Mouse (Mus musculus): ENCODE data around the gene Hoxd8. TPM values are rescaled to one million over a fixed set of nuclear protein-coding genes. Genes with fewer than 3 reads are reported as not detected.

The Hoxd8 gene
- total RNA-seq, 2 experiments from 2014 or later = 38.3 to 46.1 TPM

- no peak for DNase-seq
These were observed 31.7 kb downstream of the Hoxd8 start for GRCm38 (mm10) chr2:74735851-74736687.

DNA sequence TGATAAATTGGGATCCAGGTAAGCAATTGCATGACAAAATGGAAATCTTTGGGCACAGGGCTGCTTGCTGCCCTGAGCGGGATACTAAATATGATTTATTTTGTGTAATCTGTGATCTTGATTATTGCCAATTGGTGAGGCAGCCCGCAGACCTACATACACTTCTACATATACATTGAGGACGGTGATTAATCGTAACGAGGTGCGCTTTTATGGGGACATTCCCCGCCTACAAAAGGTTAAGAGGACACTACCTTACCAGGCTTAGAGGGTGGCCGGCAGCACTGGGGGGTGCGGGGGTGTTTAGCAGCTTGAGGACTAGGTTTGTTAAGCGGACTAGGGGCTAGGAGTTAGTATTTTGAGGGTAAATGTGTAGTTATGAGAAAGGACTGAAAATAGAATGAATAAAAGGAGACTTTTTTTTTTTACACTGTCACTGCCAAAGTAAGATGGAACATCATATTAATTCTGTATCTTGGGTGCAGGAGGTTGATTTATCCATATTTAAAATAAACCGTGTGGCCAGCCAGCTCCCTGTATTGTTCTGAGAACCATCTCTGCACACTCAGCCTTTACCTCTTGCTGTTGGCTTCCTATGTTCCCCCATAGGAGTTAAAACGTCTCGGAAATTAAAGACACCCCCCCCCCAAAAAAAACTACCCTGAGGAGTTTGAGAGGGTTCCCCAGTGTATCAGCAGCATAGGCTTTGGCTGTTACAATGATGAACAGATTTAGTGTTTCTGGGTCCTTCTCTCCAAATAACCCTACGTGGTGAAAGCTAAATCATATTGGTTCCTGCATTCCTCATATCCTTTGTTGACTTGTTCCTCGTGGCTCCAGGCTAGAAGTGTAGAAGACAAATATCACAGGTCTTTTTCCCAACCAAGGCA is 32.5 kb downstream of the Hoxd8 start:
- DNase-seq = no peak

GRCm38 (mm10) chr2:74737578-74738070 is 33.2 kb downstream of the Hoxd8 start:
- DNase-seq = no peak

GRCm38 (mm10) chr2:74738623-74739475 is 34.4 kb downstream of the Hoxd8 start:
- DNase-seq = no peak

GRCm38 (mm10) chr2:74739476-74739800 is 35.0 kb downstream of the Hoxd8 start:
- no peak for DNase-seq

DNA sequence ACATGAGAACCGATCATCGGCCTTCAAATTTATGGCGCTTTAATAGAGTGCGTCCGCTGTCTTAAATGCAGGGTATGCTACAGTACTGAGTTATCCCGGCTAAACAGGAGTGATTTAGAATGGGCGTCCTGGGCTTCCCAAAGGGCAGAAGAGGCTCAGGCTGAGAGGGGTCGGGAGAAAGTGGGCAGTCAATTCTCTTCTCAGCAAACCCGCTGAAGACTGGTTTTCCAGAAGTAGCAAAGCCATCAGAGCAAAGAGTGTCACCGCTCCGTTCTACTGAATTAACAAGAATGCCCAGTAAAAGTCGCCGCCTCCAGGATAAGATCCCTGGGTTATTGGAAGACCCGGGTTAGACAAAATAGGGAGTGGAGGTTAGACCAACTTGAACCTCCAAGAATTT is 35.5 kb downstream of the Hoxd8 start:
- DNase-seq = no peak

- no peak for DNase-seq
These were observed 36.1 kb downstream of the Hoxd8 start for GRCm38 (mm10) chr2:74740311-74741091.

DNA sequence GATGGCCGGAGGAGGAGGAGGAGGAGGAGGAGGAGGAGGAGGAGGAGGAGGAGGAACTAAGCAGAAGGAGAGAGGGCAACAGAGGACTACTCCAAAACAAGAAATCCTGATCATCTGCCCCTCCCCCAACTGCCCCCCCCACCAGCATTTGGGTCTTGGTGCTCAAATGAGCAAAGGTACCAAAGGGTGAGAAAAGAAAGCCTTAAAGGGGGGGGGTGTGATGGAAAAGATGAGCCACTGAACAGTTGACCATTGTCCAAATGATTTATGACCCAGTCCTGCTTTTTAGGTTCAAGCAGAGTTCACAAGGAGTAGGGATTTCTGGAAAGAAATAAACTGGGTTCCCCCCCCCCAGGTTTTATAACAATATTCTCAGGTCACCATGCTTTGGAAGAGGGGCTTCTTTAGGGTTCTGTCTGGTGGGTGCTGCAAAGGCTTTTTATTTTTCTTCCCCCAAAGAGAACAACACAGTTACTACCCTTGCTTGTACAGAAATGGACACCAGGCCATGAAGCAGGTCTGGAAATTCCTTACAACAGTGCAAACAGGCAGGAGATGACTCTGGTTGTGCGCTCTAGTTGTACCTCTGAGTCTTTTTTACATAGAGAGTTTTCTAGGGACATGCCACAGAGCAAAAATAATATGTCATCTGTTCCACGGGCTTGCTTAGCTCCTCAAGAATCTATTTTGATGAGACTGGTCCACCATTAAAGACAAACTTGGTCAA is 37.0 kb downstream of the Hoxd8 start:
- DNase-seq = no peak

- no peak for DNase-seq
These were observed 37.5 kb downstream of the Hoxd8 start for GRCm38 (mm10) chr2:74741979-74742277.

- no peak for DNase-seq
These were observed 41.3 kb downstream of the Hoxd8 start for GRCm38 (mm10) chr2:74745540-74746297.

DNA sequence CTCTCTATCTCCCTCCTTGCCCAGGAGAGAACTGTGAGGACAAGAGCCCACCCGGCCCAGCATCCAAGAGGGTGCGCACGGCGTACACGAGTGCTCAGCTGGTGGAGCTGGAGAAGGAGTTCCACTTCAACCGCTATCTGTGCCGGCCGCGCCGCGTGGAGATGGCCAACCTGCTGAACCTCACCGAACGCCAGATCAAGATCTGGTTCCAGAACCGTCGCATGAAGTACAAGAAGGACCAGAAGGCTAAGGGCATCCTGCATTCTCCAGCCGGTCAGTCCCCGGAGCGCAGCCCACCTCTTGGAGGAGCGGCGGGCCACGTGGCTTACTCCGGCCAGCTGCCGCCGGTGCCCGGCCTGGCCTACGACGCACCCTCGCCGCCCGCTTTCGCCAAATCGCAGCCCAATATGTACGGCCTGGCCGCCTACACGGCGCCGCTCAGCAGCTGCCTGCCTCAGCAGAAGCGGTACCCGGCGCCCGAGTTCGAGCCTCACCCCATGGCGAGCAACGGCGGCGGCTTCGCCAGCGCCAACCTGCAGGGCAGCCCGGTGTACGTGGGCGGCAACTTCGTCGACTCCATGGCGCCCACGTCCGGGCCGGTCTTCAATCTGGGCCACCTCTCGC is 42.0 kb downstream of the Hoxd8 start:
- no peak for DNase-seq

GRCm38 (mm10) chr2:74747006-74747405 is 42.6 kb downstream of the Hoxd8 start:
- DNase-seq = no peak

GRCm38 (mm10) chr2:74747661-74748141 is 43.3 kb downstream of the Hoxd8 start:
- no peak for DNase-seq

GRCm38 (mm10) chr2:74748436-74748995 is 44.1 kb downstream of the Hoxd8 start:
- no peak for DNase-seq

DNA sequence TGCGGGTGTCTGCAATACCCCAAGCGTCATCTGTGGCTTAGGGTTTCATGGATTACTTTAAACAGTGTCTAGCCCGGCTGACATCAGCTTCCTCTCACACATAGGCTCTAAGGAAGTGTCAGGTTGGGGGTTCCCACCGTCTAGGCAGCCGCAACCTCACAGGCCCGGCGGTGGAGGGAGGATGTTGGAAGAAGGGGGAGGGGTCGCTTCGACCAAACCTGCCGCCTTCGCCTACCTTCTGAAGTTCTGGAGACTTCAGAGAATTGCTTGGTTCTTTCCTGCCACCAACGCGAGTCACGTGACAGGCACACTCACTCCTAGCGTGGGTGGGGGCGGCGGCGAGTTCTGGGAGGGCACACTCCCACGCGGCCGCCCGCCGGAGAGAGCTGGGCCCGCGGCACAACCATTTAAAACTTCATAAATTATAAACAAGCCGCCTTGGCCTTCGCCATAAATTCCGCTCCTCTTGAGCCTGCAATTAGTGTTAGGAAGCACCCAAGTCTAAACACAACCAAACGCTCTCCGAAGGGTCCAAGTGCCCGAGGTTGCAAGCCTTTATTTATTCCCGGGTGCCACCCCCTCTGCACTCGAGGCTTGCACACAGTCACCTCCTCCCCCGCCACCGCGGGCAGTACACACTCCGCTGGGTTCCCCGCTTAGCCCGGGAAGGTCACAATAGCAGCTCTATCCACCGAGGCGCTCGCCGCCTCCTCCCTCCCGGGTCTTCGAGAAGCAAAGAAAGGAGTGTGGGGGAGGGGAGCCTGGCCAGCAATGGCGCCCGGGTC is 45.1 kb downstream of the Hoxd8 start:
- DNase-seq = no peak

- no peak for DNase-seq
These were observed 46.4 kb downstream of the Hoxd8 start for GRCm38 (mm10) chr2:74750731-74751250.

DNA sequence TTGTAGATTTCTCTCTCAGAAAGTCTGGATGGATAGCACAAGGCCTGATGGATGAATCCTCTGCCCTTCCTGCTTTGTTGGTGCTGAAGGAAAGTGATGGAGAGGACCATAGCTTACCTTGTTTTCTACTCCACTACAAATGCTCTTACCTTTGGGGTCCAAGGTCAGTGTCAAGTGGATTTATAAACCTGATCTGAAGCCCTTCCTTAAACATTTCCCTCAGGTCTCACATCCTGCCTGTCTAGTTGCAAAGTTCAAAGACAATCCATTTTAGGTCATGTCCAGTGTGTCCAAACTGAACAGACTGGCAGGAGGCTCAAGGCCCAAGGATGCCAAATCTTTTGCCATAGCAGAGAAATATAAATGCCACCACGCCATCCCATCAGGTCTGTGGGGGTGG is 47.4 kb downstream of the Hoxd8 start:
- DNase-seq = no peak
